Mouse (Mus musculus) ES-CJ7 (cell line): ENCODE results near the gene Pacsin1.
A peak's percentile ranks its signal among the peaks of the same experiment; 100 is the strongest.

Experiments
- DNase-seq: peaks from one replicate; pipeline ENCODE4 v3.0.0; 2011; ENCODE audit warnings: low read depth, low spot score

Pacsin1 gene

GRCm38 (mm10) chr17:27655089-27656010 is at the start of gene Pacsin1:
Pacsin1 (plus strand) TSS chr17:27655509.
- no peak for DNase-seq

GRCm38 (mm10) chr17:27609576-27609975 is 45.7 kb upstream of the Pacsin1 start:
- DNase-seq, result no peak

- no peak for DNase-seq
Measured at GRCm38 (mm10) chr17:27610679-27611518, 44.4 kb upstream of the Pacsin1 start.

GRCm38 (mm10) chr17:27611519-27611884 is 43.8 kb upstream of the Pacsin1 start:
- DNase-seq, result peak; percentile 54

- DNase-seq, result no peak
Measured at GRCm38 (mm10) chr17:27611994-27612393, 43.3 kb upstream of the Pacsin1 start.

- DNase-seq, result no peak
Measured at GRCm38 (mm10) chr17:27613016-27613415, 42.3 kb upstream of the Pacsin1 start.

- no peak for DNase-seq
Measured at GRCm38 (mm10) chr17:27615388-27615787, 39.9 kb upstream of the Pacsin1 start.

GRCm38 (mm10) chr17:27621161-27621560 is 34.1 kb upstream of the Pacsin1 start:
- no peak for DNase-seq

GRCm38 (mm10) chr17:27621705-27622531 is 33.4 kb upstream of the Pacsin1 start:
- peak; percentile 62 for DNase-seq

GRCm38 (mm10) chr17:27622611-27623359 is 32.5 kb upstream of the Pacsin1 start:
- no peak for DNase-seq

GRCm38 (mm10) chr17:27623360-27624326 is 31.7 kb upstream of the Pacsin1 start, which contains the start of gene Nudt3:
Nudt3 (minus strand) TSS chr17:27623495.
- peak; percentile 85 for DNase-seq

- DNase-seq, result peak; percentile 67
Measured at GRCm38 (mm10) chr17:27625455-27626251, 29.7 kb upstream of the Pacsin1 start.

GRCm38 (mm10) chr17:27626681-27627080 is 28.6 kb upstream of the Pacsin1 start:
- DNase-seq, result no peak

GRCm38 (mm10) chr17:27627451-27627850 is 27.9 kb upstream of the Pacsin1 start:
- peak; percentile 75 for DNase-seq

GRCm38 (mm10) chr17:27628376-27628775 is 26.9 kb upstream of the Pacsin1 start:
- DNase-seq, result peak; percentile 65

- DNase-seq, result peak; percentile 88
Measured at GRCm38 (mm10) chr17:27629249-27630020, 25.9 kb upstream of the Pacsin1 start.

GRCm38 (mm10) chr17:27634871-27635574 is 20.3 kb upstream of the Pacsin1 start, which contains the start of gene RPS10-NUDT3:
RPS10-NUDT3 (minus strand) TSS chr17:27635222.
- DNase-seq, result peak; percentile 94
